Mouse (Mus musculus): Measurements from ENCODE around the gene Adamts3.

DNA sequence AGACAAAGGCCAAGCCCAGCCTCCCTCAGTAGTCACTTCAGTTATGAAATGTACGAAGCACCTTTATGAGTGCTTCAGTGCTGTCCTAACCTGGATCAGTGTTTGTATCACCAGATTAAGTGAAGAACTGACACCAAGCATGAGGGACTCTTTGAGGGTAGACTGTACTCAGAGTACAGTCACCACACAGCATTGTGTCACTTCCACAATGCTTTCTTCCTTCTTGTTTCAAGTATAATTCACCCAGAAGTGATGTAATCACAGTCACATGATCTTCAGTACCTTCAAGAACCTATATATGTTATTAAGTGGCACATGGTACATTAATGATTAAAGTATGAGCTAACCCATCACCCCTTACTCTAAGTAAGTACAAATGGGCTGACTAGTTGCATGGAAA lies 24.3 kb downstream of the Adamts3 start:
- TF ChIP-seq CTCF (IDR thresholded peaks at IDR 0.05 in 2 of 3, conservative IDR thresholded peaks at IDR 0.05 in 1 of 3; ENCODE audit: control insufficient read depth in 1 of 3, insufficient read depth in 1 of 3, low read depth in 2 of 3, low read length in 3 of 3, poor library complexity in 1 of 3, severe bottlenecking in 1 of 3) (no peak), EP300 (IDR thresholded peaks at IDR 0.05; ENCODE audit: low read depth in 1 of 2, low read length in 2 of 2) (no peak), MEF2A (IDR thresholded peaks at IDR 0.05; ENCODE audit: extremely low read depth, insufficient replicate concordance, low read depth, low read length, poor library complexity, severe bottlenecking) (no peak), POLR2A (IDR thresholded peaks at IDR 0.05; ENCODE audit: control insufficient read depth in 1 of 2, insufficient read depth in 1 of 2, low read depth in 1 of 2, low read length in 2 of 2, poor library complexity in 1 of 2) (no peak), ZMIZ1 (IDR thresholded peaks at IDR 0.05; ENCODE audit: low read depth, low read length) (no peak), CHD1 (IDR thresholded peaks at IDR 0.05; ENCODE audit: low read depth, low read length) (no peak), POLR2AphosphoS5 (IDR thresholded peaks at IDR 0.05; ENCODE audit: borderline replicate concordance, low read depth, low read length) (no peak), E2F4 (IDR thresholded peaks at IDR 0.05; ENCODE audit: borderline replicate concordance, low read depth, low read length) (no peak)

Data from MEL (cell line).